Mouse (Mus musculus) myocyte (in vitro differentiated cells): Measurements from ENCODE around the gene Dnaja4. TPM values are rescaled to one million over a fixed set of nuclear protein-coding genes. Genes with fewer than 3 reads are reported as not detected.

Source experiments
- H3K27me3 ChIP-seq: one replicate; pipeline ENCODE4 v1.6.1; 2011; ENCODE audit not compliant: control insufficient read depth, insufficient read depth, insufficient read length
- H3K36me3 ChIP-seq: one replicate; pipeline ENCODE4 v1.6.1; 2011; ENCODE audit not compliant: control insufficient read depth, insufficient read depth
- H3K4me2 ChIP-seq: one replicate; pipeline ENCODE4 v1.6.1; 2011; ENCODE audit warnings: low read depth, control low read depth
- H3K4me3 ChIP-seq: one replicate; pipeline ENCODE4 v1.5.1; 2011; ENCODE audit warnings: mild to moderate bottlenecking, control low read depth, moderate library complexity
- H3K79me2 ChIP-seq: one replicate; pipeline ENCODE4 v1.6.1; 2011; ENCODE audit not compliant: control insufficient read depth, insufficient read depth
- H3ac ChIP-seq: one replicate; pipeline ENCODE4 v1.6.1; 2011; ENCODE audit not compliant: control insufficient read depth, insufficient read length
- CEBPB ChIP-seq: IDR thresholded peaks from 2 replicates; pipeline ENCODE4 v1.6.1; 2011; ENCODE audit warnings: mild to moderate bottlenecking, moderate library complexity; ENCODE audit not compliant: poor library complexity, insufficient read depth, severe bottlenecking
- E2F4 ChIP-seq: IDR thresholded peaks from one replicate; pipeline ENCODE4 v1.6.1; 2011; ENCODE audit warnings: mild to moderate bottlenecking, control low read depth, moderate library complexity; ENCODE audit not compliant: insufficient read depth
- MAX ChIP-seq: IDR thresholded peaks from one replicate; pipeline ENCODE4 v1.6.1; 2011; ENCODE audit warnings: low read depth, mild to moderate bottlenecking, control low read depth
- MYOD1 ChIP-seq, 3 experiments: IDR thresholded peaks; one replicate each; pipeline ENCODE4 v1.6.1; 2011; ENCODE audit warnings: control low read depth in 2 of 3, low read depth in 2 of 3, mild to moderate bottlenecking in 2 of 3, moderate library complexity in 1 of 3; ENCODE audit not compliant: insufficient read length in 2 of 3, control insufficient read depth in 1 of 3
- MYOG ChIP-seq, 3 experiments: IDR thresholded peaks; one replicate each; pipeline ENCODE4 v1.6.1; 2011; ENCODE audit warnings: control low read depth in 2 of 3, low read depth in 2 of 3, mild to moderate bottlenecking in 2 of 3; ENCODE audit not compliant: insufficient read length in 2 of 3, control insufficient read depth in 1 of 3, insufficient read depth in 1 of 3
- POLR2A ChIP-seq: IDR thresholded peaks from one replicate; pipeline ENCODE4 v1.6.1; 2011; ENCODE audit warnings: low read depth, mild to moderate bottlenecking, control low read depth, moderate library complexity; ENCODE audit not compliant: insufficient read length
- POLR2AphosphoS2 ChIP-seq: IDR thresholded peaks from one replicate; pipeline ENCODE4 v1.6.1; 2011; ENCODE audit warnings: low read depth, control low read depth; ENCODE audit not compliant: insufficient read length
- REST ChIP-seq: IDR thresholded peaks from one replicate; pipeline ENCODE4 v1.6.1; 2011; ENCODE audit warnings: mild to moderate bottlenecking, control low read depth, moderate library complexity; ENCODE audit not compliant: insufficient read depth, insufficient read length
- SRF ChIP-seq: IDR thresholded peaks from one replicate; pipeline ENCODE4 v1.6.1; 2011; ENCODE audit warnings: low read depth; ENCODE audit not compliant: control insufficient read depth, insufficient read length
- TCF12 ChIP-seq: IDR thresholded peaks from one replicate; pipeline ENCODE4 v1.6.1; 2011; ENCODE audit warnings: mild to moderate bottlenecking, control low read depth; ENCODE audit not compliant: poor library complexity, insufficient read depth, severe bottlenecking
- TCF3 ChIP-seq: IDR thresholded peaks from one replicate; pipeline ENCODE4 v1.6.1; 2011; ENCODE audit warnings: low read depth, control low read depth; ENCODE audit not compliant: insufficient read length
- USF1 ChIP-seq: IDR thresholded peaks from one replicate; pipeline ENCODE4 v1.6.1; 2011; ENCODE audit warnings: low read depth, mild to moderate bottlenecking, control low read depth, moderate library complexity
- polyA plus RNA-seq: library from polyadenylated mRNA; unstranded; fragments of >200 nt; fragmentation: generic; extraction: Trizol; gene quantifications from one replicate; pipeline ENCODE4 v1.2.1, GENCODE M21; 2012; ENCODE audit warnings: missing spikeins

The Dnaja4 gene
- polyA plus RNA-seq, 1 experiment, result 11.7 TPM

DNA sequence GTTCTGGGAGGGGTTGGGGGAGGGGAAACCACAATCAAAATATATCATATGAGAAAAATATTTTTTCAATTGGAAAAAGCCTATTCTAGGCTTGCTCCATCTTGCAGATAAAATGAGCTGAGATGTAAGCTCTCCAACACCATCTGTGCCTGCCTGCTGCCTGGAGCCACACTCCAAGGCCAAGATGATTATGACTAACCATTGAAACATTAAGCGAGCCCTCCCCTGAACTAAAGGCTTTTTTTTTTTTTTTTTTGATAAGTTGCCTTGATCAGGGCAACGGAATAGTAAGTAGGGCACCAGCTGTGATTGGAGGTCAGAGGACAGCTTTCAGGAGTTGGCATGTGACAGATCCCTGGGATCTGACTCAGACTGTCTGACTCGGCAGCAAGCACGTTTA, 30.2 kb upstream of the Dnaja4 start:
- no peak overlapping the region for H3K4me2 ChIP-seq
- no peak for TF ChIP-seq POLR2AphosphoS2
- no peak for TF ChIP-seq MYOG (IDR thresholded peaks at IDR 0.05; ENCODE audit: control insufficient read depth in 1 of 3, insufficient read depth in 1 of 3, insufficient read length in 2 of 3, low read depth in 2 of 3)
- TF ChIP-seq SRF, result no peak
- no peak for TF ChIP-seq USF1
- no peak for TF ChIP-seq TCF12
- no peak for TF ChIP-seq MYOD1 (IDR thresholded peaks at IDR 0.05; ENCODE audit: control insufficient read depth in 1 of 3, insufficient read length in 2 of 3, low read depth in 2 of 3)
- no peak for TF ChIP-seq POLR2A
- TF ChIP-seq CEBPB, result no peak
- no peak for TF ChIP-seq REST
- TF ChIP-seq E2F4, result no peak
- TF ChIP-seq TCF3, result no peak
- H3K27me3 ChIP-seq, result no peaks in the 10 kb centered on the region
- no peaks in the 10 kb centered on the region for H3K36me3 ChIP-seq
- H3K4me3 ChIP-seq, result no peak overlapping the region
- no peak overlapping the region for H3ac ChIP-seq
- H3K79me2 ChIP-seq, result no peaks in the 10 kb centered on the region

DNA sequence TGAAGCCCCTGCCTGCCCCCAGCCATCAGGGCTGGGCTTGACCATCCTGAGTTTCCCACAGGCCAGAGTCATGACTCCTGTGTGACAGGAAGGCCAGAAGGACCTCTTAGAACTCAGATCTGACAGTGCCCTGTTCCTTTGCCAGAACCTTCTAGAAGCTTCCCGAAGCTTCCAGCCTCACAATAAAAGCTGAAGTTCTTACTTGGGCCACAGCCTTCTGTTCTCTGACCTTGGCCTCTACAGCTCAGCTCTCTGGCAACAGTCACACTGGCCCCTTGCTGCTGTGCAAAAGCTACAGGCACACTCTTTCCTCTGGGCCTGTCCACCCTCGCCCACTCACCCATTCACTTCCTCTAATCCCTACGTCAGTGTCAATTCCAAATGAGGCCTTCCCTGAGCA, 26.7 kb upstream of the Dnaja4 start:
- Histone ChIP-seq H3K36me3 (no peaks in the 10 kb centered on the region), H3K4me2 (no peak overlapping the region), H3ac (no peak overlapping the region), H3K79me2 (no peaks in the 10 kb centered on the region), H3K27me3 (no peaks in the 10 kb centered on the region), H3K4me3 (no peak overlapping the region)
- TF ChIP-seq MYOD1 (IDR thresholded peaks at IDR 0.05; ENCODE audit: control insufficient read depth in 1 of 3, insufficient read length in 2 of 3, low read depth in 2 of 3), result no peak
- no peak for TF ChIP-seq MAX

DNA sequence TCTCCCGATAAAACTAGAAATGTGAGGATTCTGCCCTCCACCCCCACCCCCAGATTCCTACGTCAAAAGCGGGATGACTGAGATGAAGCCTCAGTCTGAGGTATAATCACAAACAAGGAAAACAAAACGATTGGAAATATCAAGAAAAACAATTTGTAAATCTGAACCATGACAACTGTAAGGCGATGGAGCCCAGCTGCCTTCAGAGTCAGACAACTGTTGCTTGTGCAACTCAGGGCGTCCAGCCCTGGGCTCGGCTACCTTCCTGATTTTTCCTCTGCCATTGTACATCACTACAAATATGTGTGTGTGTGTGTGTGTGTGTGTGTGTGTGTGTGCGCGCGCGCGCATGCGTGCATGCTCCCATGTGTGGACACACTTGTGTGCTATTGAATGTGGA, 24.8 kb upstream of the Dnaja4 start:
- Histone ChIP-seq H3K4me2 (no peak overlapping the region), H3K79me2 (no peaks in the 10 kb centered on the region), H3K27me3 (no peaks in the 10 kb centered on the region), H3K36me3 (no peaks in the 10 kb centered on the region), H3ac (no peak overlapping the region), H3K4me3 (no peak overlapping the region)
- TF ChIP-seq TCF12, result no peak
- TF ChIP-seq TCF3, result no peak
- TF ChIP-seq POLR2AphosphoS2, result no peak
- TF ChIP-seq MYOG (IDR thresholded peaks at IDR 0.05; ENCODE audit: control insufficient read depth in 1 of 3, insufficient read depth in 1 of 3, insufficient read length in 2 of 3, low read depth in 2 of 3), result no peak
- TF ChIP-seq E2F4, result no peak
- no peak for TF ChIP-seq POLR2A
- TF ChIP-seq REST, result no peak
- no peak for TF ChIP-seq USF1
- TF ChIP-seq MAX, result no peak
- TF ChIP-seq CEBPB, result no peak
- TF ChIP-seq SRF, result no peak
- no peak for TF ChIP-seq MYOD1 (IDR thresholded peaks at IDR 0.05; ENCODE audit: control insufficient read depth in 1 of 3, insufficient read length in 2 of 3, low read depth in 2 of 3)

DNA sequence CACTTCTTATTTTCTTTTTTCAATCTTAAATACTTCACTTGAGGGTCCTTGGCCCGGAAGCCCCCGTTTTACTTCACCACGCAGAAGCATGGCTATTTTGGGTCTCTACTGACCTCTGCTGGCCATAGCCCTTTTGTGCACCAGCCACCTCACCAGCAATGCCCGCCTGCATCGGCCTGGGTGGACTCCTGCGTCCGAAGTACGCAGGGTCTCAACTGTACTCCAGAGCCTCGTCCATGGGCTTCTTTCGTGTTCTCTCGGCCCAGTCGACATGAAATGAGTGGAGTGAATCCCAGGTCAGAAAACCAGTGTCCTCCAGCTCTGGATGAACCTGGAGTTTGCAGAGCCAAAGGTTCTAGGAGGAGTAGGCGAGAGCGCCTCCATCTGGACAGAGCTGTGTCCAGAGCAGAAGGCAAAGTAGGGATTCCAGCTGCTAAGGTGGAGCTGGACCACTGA, 22.1 kb upstream of the Dnaja4 start:
- TF ChIP-seq USF1 (no peak), SRF (no peak), MAX (no peak), MYOD1 (IDR thresholded peaks at IDR 0.05; ENCODE audit: control insufficient read depth in 1 of 3, insufficient read length in 2 of 3, low read depth in 2 of 3) (no peak), MYOG (IDR thresholded peaks at IDR 0.05; ENCODE audit: control insufficient read depth in 1 of 3, insufficient read depth in 1 of 3, insufficient read length in 2 of 3, low read depth in 2 of 3) (no peak), POLR2AphosphoS2 (no peak), CEBPB (no peak), E2F4 (no peak), TCF3 (no peak), TCF12 (no peak), POLR2A (no peak), REST (no peak)
- H3K27me3 ChIP-seq, result no peaks in the 10 kb centered on the region
- no peaks in the 10 kb centered on the region for H3K79me2 ChIP-seq
- H3K36me3 ChIP-seq, result no peaks in the 10 kb centered on the region
- no peak overlapping the region for H3ac ChIP-seq
- no peak overlapping the region for H3K4me3 ChIP-seq
- peak overlapping the region; percentile 93 for H3K4me2 ChIP-seq

DNA sequence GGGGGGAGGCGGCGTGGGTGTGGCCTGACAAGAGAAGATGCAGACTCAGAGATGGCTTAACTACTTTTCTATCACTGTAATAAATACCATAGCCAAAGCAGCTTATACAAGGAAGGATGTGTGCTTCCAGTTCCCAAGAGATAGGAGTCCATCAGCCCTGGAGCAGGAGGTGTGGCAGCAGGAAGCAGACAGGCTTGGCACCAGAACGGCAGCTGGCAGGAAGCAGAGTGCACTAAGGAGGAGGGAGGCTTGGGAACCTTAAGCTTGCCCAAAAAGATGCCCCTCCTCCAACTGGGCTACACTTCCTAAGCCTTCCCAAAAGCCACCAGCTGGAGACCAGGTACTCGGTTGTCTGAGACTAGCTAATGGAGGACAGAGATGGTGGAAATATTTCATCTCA, 15.8 kb upstream of the Dnaja4 start:
- H3K36me3 ChIP-seq, result no peaks in the 10 kb centered on the region
- H3K4me3 ChIP-seq, result no peak overlapping the region
- H3K79me2 ChIP-seq, result no peaks in the 10 kb centered on the region
- no peak overlapping the region for H3K4me2 ChIP-seq
- no peaks in the 10 kb centered on the region for H3K27me3 ChIP-seq
- TF ChIP-seq REST (no peak), TCF3 (no peak), POLR2A (no peak), MYOG (IDR thresholded peaks at IDR 0.05; ENCODE audit: control insufficient read depth in 1 of 3, insufficient read depth in 1 of 3, insufficient read length in 2 of 3, low read depth in 2 of 3) (no peak)
- H3ac ChIP-seq, result no peak overlapping the region
